Mouse (Mus musculus) frontal cortex, adult (tissue): ENCODE results near the gene Smc1b.

Source experiments
- ATAC-seq: cut with Nextera tagmentation; 2 replicates; pipeline ENCODE4 v1.9.2; 2017; ENCODE audit warnings: mild to moderate bottlenecking, moderate library complexity, mixed read lengths; ENCODE audit not compliant: low TSS enrichment

Smc1b gene

DNA sequence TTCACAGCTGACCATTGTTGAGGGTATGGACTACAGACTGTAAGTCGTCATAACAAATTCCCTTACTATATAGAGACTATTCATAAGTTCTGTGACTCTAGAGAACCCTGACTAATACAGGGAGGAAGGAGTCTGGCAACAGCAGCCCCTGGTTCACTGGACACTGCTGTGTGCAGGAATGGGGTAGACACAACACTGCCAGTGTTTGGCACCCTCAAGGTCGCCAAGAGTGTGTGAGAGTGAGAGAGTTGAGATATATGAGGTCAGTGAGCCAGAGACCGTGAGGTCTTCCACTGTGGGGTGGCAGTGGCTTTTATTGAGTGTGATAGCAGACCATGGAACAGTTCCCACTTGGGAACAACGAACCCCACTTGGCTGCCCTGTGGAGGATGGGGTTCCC is 105.6 kb downstream of the Smc1b start:
- no peak for ATAC-seq

DNA sequence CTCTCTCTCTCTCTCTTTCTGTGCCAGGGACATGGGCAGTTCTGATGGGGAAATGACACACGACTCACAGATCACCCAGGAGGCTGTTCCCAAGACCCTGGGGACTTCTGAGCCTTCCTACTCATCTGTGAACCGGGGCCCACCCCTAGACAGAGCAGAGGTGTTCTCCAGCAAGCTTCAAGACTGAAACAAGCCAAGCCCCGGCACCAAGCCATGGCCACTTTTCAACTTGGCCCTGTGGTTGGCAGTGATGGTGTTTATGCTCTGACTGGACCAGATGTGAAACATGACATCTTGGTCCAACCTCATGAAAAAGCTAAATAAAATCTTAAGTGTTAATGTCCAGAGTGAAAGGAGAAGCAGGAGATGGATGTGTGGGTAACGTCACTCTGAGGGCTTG is 109.6 kb downstream of the Smc1b start:
- no peak for ATAC-seq

DNA sequence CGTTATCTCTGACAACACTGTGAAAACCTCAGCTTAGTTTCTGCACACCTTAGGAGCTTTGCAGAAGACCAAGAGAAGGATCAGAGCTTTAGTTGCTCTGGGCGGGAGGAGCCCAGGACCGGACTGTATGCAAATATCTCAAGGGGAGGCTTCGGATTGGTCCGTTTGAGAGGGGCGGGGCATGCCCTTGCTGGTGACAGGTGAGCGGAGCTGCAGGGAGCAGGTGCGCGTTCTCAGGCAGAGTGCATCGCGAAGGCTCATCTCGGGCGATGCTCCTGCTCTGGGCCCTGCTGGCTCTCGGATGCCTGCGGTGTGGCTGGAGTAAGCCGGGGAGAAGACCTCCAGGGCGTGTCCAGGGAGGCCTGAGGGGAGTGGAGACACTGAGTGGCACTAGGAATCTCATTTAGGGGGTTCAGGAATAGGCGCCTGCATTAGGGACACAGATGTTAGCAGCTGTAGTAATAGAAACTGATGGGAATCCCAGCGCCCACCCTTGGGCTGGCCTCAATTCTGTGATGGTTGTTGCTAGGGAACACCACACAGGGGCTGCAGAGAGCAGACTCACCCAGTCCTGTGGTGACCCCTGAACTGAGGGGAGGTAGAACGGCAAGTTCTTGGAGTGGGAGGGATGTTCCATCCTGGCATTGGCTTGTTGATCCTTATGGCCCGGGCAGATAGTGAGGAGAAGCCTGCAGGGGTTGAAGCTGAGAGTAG is 114.7 kb downstream of the Smc1b start, which contains the start of gene Upk3a:
TSS of gene Upk3a (plus strand) at position 191 of the 714 bp plus-strand sequence.
- no peak for ATAC-seq

DNA sequence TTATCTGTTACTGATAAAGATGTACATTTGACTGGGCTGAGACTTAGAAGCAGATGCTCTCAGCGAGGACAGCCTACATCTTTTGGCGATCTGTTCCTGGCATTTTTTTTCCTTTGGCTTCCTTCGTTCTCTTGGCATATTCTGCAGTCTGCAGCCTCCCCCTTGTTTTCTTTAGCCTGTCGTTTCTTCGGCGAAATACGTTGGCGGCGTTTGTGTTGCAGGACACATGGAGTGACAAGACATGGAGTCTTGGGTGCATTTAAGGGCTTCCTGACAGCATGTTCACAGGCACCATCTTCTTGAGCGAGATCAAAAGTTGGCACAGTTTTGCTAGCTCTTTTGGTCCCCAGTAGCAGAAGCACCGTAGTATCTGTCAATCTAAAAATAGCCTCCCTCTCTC is 116.0 kb downstream of the Smc1b start:
- peak; percentile 95 for ATAC-seq
